Mouse (Mus musculus) stomach, embryonic 14.5 days (tissue): ENCODE measurements around the gene Gpr82. TPM values are rescaled to one million over a fixed set of nuclear protein-coding genes. Genes with fewer than 3 reads are reported as not detected.

ENCODE experiments used
- microRNA-seq: library from miRNA; unstranded; fragments of <30 nt; microRNA quantifications from one replicate; pipeline ENCODE4, GENCODE M21; 2016
- polyA plus RNA-seq: library from polyadenylated mRNA; unstranded; fragments of >200 nt; fragmentation: Nextera tagmentation; extraction: Ambion mirVana; gene quantifications from 2 replicates; pipeline ENCODE4 v1.2.1, GENCODE M21; 2014

The Gpr82 gene
- polyA plus RNA-seq, 1 experiment from 2014 or later = 1.3 TPM

Small RNAs within 50 kb of the gene (microRNA-seq; reads per million reads assigned to microRNA genes)
- gene Gm25246 = not detected

Other genes starting within 250 kb of the Gpr82 start
- not detected in 2 replicates for gene Nyx, start 195.3 kb upstream of the Gpr82 start, polyA plus RNA-seq
- gene Gpr34, start 29.3 kb upstream of the Gpr82 start, polyA plus RNA-seq = 3.4 and 3.6 TPM in 2 replicates
- gene Cask, start 190.0 kb downstream of the Gpr82 start, polyA plus RNA-seq = 24.6 and 27.3 TPM in 2 replicates